Mouse (Mus musculus): ENCODE measurements around the gene Pyroxd2.

DNA sequence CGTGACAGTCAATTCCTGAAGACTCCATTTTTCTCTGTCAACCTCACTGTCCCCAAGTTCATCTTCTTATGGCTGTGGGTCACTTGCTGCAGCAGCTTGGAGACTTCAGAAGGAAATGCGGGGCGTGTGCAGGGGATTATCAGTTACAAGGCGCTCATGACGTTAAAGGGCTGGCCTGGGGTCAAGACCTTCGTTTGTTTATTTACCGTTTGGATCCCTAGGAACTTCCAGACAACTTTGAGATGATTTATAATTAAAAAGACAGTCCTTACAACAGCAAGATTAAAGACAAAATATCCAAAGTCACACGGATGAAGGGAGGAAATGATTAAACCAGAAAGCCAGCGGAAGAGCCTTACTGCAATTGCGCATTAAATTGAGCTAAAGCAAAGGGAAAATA lies 74.4 kb downstream of the Pyroxd2 start:
- no peak for TF ChIP-seq CTCF (IDR thresholded peaks at IDR 0.05; ENCODE audit: control insufficient read depth, insufficient read depth, low read length)
- TF ChIP-seq POLR2A (IDR thresholded peaks at IDR 0.05; ENCODE audit: borderline replicate concordance, control insufficient read depth, low read depth, low read length), result no peak

Measured in bone marrow, adult 2 months (tissue).